Mouse (Mus musculus): Measurements from ENCODE around the gene Akap13. TPM values are rescaled to one million over a fixed set of nuclear protein-coding genes. Genes with fewer than 3 reads are reported as not detected.
A peak's percentile ranks its signal among the peaks of the same experiment; 100 is the strongest.

The Akap13 gene
- polyA plus RNA-seq (2017; shearing (Covaris generic)) = 100 to 1,000 TPM; 266 to 304 TPM

DNA sequence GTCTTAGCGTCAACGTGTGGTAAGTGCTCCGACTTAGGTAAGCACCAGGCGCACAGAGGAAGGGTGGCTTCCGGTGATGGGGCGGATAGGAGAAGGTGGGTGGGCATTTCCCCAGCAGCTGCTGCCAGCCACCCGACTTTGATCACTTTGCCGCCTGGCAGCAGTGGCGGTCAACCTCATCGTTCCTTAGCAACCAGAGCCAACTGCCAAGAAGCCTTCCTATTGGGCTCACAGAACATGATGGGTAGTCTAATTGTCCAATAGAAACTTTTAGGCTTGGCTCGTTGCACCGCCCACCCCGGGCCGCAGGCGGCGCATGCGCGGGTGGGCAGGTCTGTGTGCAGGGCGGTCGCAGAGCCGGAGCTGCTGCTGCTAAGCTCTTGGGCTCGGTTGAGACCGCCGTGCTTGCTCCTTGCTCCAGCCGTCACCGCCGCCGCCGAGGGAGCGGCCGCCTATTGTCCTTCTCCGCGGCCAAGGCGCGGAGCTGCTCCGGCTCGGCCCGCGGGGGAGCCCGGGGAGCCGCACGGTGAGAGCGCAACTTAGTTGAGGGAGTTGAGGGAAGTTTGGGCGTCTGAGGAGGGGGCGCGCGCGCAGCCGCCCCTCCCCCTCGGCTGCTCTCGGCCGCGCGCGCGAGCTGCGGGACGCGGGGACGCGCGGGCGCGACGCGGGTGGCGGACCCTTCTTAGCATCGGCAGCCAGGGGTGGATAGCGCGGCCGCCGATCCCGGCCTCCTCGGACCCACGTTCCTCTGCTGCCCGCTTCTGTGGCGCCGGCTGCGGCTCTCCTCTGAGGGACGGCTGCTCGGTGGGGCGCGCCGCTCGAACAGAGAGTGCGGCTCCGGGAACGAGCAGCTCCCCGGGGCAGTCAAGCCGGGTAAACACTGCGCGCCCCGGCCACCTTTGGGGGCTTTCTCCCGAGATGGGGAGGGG is at the start of gene Akap13:
Akap13 (plus strand) TSS at position 312 of the 929 bp plus-strand sequence.
- ATAC-seq = peak; percentile 94

DNA sequence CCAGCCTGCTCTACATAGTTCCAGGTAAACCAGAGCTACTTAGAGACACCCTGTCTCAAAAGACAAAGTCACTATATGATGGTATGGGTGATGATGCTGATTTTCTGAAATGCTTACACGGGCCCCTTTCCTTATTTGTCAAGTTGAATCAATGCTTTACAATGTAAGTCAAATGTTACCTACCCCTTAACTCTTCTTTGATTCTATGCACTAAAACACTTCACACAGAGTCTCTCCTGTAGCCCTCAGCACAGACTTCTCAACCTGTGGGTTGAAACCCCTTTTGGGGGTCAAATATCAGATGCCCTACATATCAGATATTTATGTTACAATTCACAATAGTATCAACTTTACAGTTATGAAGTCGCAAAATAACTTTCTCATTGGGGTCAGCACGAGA is 44.7 kb upstream of the Akap13 start:
- ATAC-seq = no peak

DNA sequence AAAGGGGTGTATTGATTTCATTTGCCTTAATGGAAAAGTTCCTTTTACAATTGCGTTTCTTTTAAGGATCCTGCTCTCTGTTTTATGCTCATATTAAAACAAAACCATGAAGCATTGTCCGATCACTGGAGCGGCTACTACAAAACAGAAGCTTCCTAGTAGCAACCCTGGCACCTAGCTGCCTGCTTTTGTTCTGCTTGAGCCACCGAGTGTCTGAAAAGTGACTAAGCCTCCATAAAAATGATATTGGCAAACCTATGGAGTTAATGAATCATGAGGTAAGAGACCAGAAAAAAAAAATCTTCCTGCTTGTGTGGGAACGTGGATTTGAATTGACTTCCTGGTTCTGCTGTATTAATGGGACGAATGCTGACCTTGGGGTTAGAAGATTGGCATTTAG is 44.1 kb upstream of the Akap13 start:
- ATAC-seq = no peak

DNA sequence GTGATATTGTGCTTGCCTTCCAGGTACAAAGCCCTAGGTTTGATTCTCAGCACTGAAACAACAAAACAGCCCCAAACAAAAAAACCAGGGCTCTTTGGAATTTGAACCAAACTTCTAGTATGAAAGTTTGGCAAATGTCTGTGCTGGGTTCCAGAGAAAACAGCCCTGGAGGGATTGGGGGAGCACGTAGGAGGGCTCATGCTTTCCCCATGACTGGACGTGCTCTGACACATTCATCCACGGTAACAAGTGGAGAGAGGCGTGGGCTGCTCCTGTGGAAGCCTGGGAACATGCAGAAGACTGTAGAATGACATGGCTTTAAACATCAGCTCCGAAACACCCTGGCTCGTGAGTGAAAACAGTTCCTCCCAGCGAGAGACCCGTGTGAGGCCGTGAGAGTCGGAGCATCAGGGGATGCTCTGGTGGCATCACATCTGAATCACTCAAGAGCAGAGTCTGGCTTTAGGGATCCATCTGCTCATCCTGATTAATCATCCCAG is 43.3 kb upstream of the Akap13 start:
- ATAC-seq = no peak

DNA sequence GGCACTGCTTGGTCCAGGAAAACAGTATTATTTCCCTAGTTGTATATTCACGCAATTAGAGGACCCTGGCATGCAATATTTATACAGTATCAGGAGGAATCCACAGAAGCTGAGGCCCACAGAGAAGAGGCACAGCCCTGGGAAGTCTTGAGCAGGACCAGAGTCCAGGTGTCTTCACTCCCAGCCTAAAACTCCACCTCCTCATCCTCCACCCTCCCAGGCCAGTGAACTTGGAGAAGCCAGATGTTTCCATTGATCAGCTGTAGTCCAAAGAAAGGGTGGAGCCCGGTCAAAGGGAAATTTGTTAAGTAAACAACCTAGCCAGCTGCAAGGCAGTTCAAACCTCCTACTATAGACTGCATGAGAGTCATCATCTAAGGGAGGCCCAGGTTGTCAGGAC is 42.8 kb upstream of the Akap13 start:
- no peak for ATAC-seq

DNA sequence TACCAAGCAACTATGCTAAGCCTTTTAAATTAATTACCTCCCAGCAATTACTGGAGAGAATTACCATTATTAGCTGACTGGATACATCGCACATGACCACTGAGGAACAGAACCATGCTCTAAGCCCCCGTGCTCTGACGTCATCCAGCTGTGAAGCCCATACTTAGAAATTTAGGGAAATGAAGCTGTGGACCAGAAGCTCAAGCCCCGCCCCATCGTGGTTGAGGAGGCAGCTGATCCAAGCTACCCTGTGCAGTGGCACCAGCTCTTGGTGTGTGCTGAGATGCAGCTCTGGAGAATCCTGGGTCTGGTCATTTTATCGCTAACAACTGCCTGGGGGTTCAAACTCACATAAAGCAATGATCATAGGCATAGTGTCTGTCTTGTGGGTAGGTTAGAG is 41.4 kb upstream of the Akap13 start:
- no peak for ATAC-seq

DNA sequence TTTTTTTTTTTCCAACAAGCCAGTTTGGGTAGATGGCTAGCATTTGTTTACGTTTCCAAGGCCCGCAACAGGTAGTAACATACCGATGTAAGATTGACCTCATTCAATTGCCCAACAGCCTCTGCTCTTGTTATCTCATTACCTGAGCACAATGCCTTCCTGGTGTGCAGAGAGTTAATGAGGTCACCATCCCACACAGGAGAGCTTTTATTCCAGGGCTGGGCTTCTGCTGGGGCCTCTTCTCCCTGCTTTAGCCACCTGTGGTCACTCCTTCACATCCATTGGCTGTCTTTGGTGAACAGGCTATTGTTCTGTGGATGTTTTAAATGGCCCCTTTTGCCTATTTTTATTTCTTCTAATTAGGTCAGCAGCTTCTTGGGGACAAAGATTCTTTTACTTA is 41.0 kb upstream of the Akap13 start:
- ATAC-seq = no peak

DNA sequence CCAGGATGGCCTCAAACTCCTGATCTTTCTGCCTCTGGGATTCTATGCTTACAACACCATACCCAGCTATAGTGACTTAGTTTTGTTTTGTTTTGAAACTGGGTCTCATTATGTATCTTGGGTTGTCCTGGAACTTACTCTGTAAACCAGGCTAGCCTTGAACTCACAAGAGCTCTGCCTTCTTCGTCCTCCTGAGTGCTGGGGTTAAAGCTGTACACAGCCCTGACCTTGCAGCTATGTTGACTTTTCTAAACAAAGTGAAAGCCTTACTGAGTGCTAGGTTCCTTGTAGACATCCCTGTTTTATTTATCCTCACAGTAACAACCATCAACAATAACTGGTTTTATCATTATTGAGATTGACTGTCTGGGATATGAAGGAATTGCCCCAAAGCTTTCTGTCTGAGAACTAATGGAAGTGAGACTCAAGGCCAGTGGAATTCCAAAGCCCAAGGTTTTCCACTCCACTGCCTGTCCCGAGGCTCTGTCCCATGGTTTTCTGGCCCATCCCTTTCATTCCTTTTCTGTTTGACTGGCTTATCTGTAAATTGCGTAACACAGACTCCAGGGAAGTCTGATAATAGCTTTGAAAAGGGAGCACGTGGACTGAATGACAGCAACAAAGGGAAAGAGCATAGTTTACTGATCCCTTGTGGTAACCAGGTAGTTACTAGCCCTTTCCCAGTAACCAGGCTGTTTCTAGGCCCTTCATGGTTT is 40.0 kb upstream of the Akap13 start:
- ATAC-seq = peak; percentile 19

DNA sequence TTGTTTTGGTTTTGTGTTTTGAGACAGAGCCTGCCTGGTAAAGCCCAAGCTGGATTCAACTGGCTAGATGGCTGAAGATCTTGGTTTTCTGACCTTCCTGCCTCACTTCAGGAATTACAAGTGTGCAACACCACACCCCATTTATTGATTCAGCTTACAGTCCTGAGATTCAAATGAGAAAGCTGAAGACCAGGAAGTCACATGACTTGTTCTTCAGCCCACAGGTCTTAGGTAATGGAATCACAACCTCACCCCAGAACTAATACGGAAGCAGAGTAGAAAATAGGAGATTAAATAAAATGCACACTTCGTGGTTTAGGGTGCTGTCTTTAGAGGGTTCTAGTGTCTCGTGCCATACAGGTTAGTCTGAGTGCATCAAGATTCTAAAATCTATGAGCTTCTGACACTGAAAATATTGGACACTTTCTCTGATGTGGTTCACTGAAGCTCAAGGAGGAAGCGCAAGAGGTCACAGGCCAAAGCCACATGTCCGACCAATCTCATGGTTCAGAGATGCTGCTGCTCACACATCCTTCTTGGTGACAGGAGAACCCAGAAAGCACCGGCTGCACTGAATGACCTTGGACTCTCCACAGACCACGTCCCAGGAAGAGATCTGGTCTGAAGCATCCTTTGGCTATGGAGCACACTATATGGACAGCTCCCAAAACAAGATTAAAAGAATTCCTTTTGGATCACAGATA is 39.3 kb upstream of the Akap13 start:
- ATAC-seq = peak; percentile 61

DNA sequence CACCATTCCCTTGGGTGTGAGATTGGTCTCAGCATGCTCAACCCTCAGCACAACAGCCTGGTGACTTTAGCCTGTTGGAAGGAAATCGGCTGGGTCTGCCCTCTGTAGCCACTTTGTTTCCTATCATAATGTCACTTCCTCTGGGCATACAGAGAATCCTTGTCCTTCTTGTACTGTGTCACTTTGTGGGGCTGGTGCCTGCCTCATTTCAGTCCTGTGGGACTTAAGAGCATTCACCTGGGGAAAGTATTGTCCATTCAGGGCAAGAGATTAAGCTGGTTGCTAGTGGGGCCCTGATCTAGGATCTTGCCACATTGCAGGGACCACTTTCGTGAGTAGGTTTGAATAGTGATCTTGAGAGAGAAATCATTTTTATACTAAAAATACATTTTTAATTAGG is 34.4 kb upstream of the Akap13 start:
- ATAC-seq = no peak

DNA sequence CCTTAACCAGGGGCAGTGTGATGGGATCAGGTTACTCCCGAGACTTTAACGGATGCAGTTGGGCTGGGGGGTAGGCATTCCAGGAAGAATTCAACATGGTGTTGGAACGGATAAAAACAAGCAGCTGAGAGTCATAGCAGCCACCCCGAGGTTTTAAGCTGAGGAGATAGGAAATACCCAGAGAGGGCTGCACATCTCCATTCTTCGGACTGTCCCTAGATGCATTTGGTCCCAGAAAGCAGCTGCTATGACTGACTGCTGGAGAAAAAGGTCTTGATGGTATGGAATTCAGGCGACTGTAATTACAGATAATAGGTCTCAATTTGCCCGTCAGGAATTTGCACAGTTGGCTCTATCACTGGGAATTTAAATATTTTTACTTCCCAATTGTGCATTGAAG is 31.2 kb upstream of the Akap13 start:
- no peak for ATAC-seq

DNA sequence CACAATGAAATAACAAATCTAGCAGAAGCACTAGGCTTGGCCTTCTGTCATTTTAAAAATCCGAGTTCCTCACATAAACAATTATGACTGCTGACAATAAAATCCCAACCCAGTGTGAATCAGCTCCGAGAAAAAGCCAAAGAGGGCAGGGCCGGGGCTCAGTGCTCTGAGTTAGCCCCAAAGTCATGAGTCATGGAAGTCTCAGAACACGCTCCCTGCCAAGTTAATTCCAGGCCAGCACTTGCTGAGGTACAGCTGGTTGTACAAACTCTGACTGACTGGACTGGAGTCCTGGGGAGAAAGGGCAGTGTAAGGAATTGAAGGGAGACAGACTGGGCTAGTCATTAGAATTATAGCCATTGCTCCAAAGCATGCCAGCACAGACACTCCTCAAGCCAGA is 28.0 kb upstream of the Akap13 start:
- no peak for ATAC-seq

DNA sequence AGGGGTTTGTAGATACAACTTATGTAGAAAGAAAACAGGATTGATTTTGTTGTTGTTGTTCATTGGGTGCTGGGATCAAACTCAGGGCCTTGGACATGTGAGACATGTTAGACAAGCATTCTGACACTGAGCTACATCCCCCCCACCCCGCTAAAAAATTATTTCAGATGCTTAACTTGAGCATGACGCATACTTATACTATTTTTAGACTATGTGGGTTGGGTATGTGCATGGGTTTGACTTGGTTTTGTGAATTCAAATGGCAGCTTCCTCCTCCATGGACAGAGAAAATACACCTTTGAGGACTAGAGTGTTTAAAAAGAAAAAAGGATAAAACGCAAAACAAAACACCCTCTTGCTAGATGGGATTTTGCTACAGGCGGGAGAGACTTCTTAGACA is 26.4 kb upstream of the Akap13 start:
- ATAC-seq = no peak

DNA sequence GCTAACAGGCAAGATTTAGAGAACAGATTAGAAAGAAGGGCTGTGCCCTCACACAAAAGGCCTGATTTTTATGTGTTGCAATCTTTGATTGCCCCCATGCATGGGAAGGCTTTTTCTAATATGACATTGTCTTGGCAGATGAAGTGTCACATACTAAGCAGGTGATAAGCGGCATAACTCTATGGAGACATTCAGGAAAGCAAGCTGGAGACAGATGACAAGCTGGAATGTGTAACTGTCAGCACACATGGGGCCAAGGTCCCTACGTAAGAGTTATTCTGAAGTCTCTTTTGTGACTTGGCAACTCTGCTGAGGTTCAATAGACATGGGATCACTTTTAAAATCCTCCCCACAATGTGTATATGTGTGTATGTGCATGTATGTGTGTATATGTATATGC is 24.8 kb upstream of the Akap13 start:
- no peak for ATAC-seq

DNA sequence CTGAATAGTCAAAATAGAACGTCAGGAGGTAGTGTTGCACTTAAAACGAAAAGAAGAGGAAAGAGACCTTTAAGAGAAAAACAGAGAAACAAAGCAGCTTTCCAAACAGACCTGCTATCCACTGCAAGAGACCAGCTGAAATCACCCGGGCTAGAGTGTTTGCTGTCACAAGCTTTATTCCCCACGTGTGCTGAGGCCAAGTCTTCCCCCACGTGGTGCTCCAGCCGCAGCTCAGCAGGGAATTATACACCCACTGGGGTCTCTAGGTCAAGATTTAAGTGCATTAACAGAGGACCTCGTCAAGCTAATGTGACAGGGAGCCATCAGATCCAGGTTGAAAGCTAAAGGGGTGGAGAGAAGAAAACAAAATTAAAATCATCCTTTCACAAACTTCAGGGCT is 24.3 kb upstream of the Akap13 start:
- no peak for ATAC-seq

DNA sequence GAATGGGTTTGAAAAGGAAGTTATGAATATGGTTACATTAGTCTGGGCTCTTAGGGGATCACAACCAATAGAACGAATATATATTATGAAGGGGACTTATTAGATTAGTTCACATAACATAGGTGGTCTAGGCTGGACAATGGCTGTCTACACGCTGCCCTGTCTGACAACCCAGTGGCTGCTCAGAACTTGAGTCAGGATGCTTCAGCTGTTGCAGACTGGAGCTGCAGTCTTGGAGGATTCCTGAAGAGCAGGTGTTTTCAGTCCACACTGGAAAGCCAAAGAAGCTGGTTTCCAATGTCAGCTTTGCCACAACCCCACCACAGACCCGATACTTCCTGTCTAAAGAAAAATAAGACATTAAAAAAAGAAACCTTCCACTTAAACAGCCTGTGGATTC is 23.3 kb upstream of the Akap13 start:
- ATAC-seq = no peak

DNA sequence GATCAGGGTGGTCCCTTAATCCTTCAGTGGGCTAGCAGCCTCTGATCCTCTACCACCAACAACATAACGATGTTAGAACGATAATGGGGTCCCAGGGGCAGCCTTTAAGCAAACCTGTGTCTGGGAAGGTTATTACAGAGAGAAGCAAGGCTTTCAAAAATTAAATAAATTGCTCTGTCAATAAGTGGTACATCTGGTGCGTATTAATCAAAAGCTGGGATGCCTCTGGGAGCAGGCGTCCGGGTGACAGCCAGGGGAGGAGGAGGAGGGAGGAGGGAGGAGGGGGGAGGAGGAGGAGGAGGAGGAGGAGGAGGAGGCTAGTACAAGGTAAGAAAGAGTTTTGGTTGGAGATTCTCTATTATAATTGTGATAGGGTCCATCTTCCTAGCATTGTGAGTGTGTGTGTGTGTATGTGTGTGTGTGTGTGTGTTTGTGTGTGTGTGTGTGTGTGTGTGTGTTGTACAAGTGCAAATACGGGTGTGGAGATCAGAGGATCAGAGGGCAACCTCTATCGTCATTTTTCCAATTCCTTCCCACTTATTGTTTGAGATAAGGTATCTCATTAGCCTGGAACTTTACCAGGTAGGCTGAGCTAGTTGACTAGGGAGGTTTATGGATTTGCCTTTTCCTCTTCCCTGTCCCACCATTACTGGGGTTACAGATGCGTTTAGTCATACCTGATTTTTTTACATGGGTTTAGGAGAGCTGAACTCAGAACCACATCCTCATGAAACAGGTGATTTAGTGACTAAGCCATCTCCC is 18.7 kb upstream of the Akap13 start:
- ATAC-seq = no peak

DNA sequence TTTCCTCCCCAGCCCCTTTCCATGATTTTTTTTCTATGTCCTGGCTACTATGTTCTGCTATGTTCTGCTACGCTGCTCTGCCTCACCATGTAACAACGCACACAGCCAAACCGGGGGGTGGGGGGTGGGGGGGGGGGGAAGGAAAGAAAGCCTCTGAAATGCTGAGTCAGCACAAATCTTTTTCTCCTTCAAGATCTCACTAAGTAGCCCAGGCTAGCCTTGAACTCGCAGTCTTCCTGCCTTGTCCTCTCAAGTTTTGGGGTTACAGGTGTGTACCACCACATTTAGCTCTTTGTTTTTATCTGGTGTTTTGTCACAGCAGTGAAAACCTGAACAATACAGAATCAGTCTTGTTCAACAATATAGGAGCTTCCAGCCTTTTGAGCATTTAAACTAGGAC is 15.8 kb upstream of the Akap13 start:
- ATAC-seq = no peak

DNA sequence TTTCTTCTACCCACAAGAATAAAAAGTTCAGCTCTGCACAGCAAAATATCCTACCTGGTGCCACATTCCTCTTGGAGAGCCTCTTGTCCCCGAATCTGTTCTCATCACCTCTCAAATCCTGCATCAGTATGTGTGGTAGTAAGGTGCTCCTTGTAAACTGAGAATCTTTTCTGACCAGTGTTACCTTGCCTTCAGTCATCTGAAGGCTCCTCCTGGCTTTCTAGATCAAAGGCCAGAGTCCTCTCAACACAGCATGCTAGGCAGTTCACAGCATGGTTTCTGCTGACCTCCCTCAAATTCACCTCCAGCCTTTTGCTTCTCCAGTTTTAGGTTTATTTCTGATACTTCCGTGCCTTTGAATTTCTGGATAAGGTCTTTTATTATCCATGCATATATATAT is 15.1 kb upstream of the Akap13 start:
- ATAC-seq = no peak

DNA sequence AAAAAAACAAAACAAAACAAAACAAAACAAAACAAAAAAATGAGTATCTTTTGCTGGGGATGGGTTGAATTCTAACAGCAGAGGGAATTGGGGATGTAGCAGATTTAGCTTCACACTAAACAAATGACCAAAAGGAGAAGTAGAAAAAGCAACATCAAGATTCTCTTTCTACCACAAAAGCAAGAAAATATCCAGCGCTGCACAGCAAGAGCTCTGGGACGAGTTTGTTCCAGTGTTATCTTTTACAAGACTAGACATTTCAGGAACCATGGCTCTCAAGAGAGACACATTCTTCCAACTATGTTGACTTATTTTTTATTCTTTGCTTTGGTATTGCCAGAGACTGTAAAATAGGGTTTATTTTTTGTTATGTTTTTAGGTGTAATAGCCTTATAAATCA is 13.4 kb upstream of the Akap13 start:
- no peak for ATAC-seq

DNA sequence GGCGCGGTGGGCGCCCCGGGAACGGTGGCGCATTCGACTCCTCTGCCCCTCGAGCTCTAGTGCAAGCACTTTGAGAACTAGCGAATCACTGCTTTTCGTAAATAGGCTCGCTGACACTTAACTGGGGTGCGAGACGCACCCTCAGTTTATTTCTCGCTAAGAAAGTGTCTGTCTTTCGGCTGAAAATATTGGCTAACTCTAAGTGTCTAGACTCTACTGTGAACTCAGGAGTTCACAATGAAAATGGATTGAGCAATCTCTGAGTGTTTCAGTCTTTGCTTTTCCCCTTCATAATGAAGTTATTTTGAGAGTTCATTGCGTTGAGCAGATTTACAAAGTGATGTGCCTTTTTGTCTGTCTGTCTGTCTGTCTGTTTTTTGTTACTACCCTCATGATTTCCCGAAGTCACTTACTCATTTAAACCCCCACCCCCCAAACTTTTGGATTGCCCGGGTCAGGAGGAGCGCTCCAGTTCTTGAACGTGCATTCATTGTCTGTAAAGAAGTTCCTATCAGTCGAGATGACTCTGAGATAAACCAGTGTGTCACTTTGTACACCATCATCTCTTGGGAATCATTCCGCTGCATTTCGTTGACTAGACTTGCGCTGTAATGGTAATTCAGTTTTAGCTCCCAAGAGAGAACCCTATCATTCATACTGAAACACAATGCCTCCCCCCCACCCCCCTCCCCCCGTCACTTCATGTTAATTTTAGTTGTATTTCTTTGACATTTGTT is 986 bp downstream of the Akap13 start:
- ATAC-seq = no peak

DNA sequence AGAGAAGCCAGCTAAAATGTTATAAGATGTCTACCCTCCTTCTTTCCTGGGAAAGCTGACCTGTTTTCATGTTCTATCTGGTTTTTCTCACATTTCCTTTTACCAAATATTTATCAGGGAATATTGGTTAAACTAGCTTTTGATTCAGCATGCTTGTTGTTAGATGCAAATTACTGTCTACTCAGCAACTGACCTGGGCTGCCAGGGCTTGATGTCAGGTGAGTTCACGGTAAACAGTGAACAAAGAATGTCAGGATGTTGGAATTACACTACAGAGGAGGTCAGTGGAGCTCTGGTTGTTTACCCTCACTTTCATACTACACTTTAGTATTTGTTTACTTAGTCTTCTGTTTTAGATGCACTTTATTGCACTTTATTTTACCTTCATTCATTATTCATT is 5.0 kb downstream of the Akap13 start:
- no peak for ATAC-seq
